Mouse (Mus musculus): ENCODE results near the gene Atp1a1. TPM values are rescaled to one million over a fixed set of nuclear protein-coding genes. Genes with fewer than 3 reads are reported as not detected.

Atp1a1 gene
- polyA plus RNA-seq, 2 experiments, result 48.4 to 54.7 TPM

DNA sequence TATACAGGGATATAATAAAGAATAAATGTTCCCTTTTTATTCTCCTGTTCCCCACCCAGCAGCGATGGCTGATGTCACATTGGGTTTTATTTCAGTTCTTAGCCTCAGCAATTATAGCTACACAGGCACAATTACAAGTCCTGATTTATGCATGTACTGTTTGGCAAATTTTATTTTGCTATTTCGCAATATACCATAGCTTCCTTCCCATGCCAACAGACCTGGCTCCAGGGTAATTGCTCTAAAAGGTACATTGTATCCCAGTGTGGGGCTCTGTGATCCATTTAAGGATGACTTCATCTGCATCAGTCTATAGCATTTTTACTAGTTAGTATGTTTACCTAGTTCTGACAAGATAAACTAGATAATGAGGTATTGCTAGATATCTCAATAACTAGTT is 33.7 kb upstream of the Atp1a1 start:
- Histone ChIP-seq H3K27ac (no peak overlapping the region), H3K36me3 (replicated peaks; ENCODE audit: control insufficient read depth, insufficient read depth, low read depth) (no peaks in the 10 kb centered on the region), H3K27me3 (ENCODE audit: control insufficient read depth, insufficient read depth, low read length) (no peaks in the 10 kb centered on the region), H3K4me2 (ENCODE audit: low read depth) (no peak overlapping the region), H3K9ac (replicated peaks) (no peak overlapping the region), H3K4me1 (replicated peaks; ENCODE audit: control insufficient read depth in 2 of 2, insufficient read depth in 2 of 2, low read length in 1 of 2) (no peaks in the 10 kb centered on the region), H3K9me3 (ENCODE audit: control insufficient read depth, low read length) (no peaks in the 10 kb centered on the region), H3K4me3 (ENCODE audit: insufficient read depth in 1 of 2, low read depth in 2 of 2, low read length in 2 of 2) (no peak overlapping the region)
- TF ChIP-seq CTCF (IDR thresholded peaks at IDR 0.05; ENCODE audit: low read depth) (no peak), EP300 (IDR thresholded peaks at IDR 0.05; ENCODE audit: low read depth) (no peak)
- WGBS (ENCODE audit: insufficient replicate concordance), result 55% methylated on average over 2 of the region's 2 CpGs
- ATAC-seq (ENCODE audit: insufficient read depth) (no peak), DNase-seq (ENCODE audit: low read depth in 3 of 3, low spot score in 3 of 3) (no peak)

DNA sequence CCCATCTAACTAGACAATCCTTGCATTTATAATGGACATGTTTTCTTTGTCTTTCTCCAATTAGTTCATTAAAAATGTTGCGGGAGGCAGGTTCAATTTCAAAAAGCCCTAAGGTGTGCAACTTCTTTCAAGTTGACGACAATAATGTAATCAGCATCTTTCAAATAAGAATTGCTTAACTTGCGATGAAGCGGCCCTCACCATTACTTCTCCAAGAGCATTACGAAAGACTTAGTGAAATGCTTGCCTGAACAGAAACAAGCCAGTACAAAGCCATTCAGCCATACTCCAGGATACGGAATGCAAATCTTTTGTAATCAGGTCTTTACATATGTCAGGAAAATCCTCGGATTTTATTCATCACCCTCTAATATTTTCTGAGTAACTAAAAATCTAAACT is 32.0 kb upstream of the Atp1a1 start:
- H3K36me3 ChIP-seq (replicated peaks; ENCODE audit: control insufficient read depth, insufficient read depth, low read depth), result no peaks in the 10 kb centered on the region
- no peaks in the 10 kb centered on the region for H3K27me3 ChIP-seq (ENCODE audit: control insufficient read depth, insufficient read depth, low read length)
- H3K9ac ChIP-seq (replicated peaks), result no peak overlapping the region
- H3K4me2 ChIP-seq (ENCODE audit: low read depth), result no peak overlapping the region
- no peak overlapping the region for H3K4me3 ChIP-seq (ENCODE audit: insufficient read depth in 1 of 2, low read depth in 2 of 2, low read length in 2 of 2)
- WGBS (ENCODE audit: insufficient replicate concordance), result 72% methylated on average over 7 of the region's 7 CpGs
- TF ChIP-seq CTCF (IDR thresholded peaks at IDR 0.05; ENCODE audit: low read depth) (no peak), EP300 (IDR thresholded peaks at IDR 0.05; ENCODE audit: low read depth) (no peak)
- DNase-seq (ENCODE audit: low read depth in 3 of 3, low spot score in 3 of 3) (no peak), ATAC-seq (ENCODE audit: insufficient read depth) (no peak)
- no peaks in the 10 kb centered on the region for H3K4me1 ChIP-seq (replicated peaks; ENCODE audit: control insufficient read depth in 2 of 2, insufficient read depth in 2 of 2, low read length in 1 of 2)
- no peaks in the 10 kb centered on the region for H3K9me3 ChIP-seq (ENCODE audit: control insufficient read depth, low read length)
- H3K27ac ChIP-seq, result no peak overlapping the region

- no peak for TF ChIP-seq CTCF (IDR thresholded peaks at IDR 0.05; ENCODE audit: low read depth)
- TF ChIP-seq EP300 (IDR thresholded peaks at IDR 0.05; ENCODE audit: low read depth), result no peak
- WGBS (ENCODE audit: insufficient replicate concordance), result 44% methylated on average over 2 of the region's 2 CpGs
These were observed 31.6 kb upstream of the Atp1a1 start for GRCm38 (mm10) chr3:101636086-101636485.

DNA sequence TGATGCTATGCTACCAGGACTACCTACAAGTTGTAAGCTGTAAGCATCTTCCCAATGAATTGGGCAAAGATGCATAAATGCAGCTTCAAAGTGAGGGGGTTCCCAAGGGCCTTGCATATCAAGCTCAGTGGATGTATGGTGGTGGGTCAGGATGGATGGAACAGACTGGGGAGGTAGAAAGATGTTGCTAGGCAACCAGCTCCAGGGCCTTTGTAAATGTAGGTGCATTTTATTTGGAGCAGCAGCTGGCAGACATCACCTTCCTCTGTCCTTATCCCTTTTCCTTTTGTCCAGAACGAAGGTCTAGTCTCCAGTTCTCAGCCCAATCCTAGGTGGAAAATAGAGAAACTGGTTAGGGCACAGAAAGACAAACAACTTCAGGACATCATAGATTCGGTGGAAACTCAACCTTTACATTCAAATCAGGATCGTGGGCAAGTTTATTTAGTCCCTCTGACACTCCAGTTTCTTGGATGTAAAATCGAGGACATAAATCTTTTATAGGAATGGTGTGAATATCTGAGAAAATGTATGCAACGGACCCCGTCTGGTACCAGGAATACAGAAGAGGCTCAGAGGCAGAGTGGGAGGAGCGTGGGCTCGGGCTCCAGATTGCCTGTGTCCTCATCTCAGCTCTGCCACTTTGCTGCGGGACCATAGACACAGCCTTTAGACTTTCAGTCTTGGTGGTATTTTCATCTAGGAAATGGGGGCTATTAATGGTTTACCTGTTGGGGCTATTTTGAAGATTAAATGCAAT is 29.8 kb upstream of the Atp1a1 start:
- H3K4me1 ChIP-seq (replicated peaks; ENCODE audit: control insufficient read depth in 2 of 2, insufficient read depth in 2 of 2, low read length in 1 of 2), result no peaks in the 10 kb centered on the region
- no peak for ATAC-seq (ENCODE audit: insufficient read depth)
- H3K4me3 ChIP-seq (ENCODE audit: insufficient read depth in 1 of 2, low read depth in 2 of 2, low read length in 2 of 2), result no peak overlapping the region
- 67% methylated on average over 9 of the region's 9 CpGs for WGBS (ENCODE audit: insufficient replicate concordance)
- no peaks in the 10 kb centered on the region for H3K9me3 ChIP-seq (ENCODE audit: control insufficient read depth, low read length)
- no peak overlapping the region for H3K4me2 ChIP-seq (ENCODE audit: low read depth)
- H3K27ac ChIP-seq, result no peak overlapping the region
- no peaks in the 10 kb centered on the region for H3K27me3 ChIP-seq (ENCODE audit: control insufficient read depth, insufficient read depth, low read length)
- no peak overlapping the region for H3K9ac ChIP-seq (replicated peaks)
- TF ChIP-seq EP300 (IDR thresholded peaks at IDR 0.05; ENCODE audit: low read depth), result no peak
- no peak for TF ChIP-seq CTCF (IDR thresholded peaks at IDR 0.05; ENCODE audit: low read depth)
- no peak for DNase-seq (ENCODE audit: low read depth in 3 of 3, low spot score in 3 of 3)
- no peaks in the 10 kb centered on the region for H3K36me3 ChIP-seq (replicated peaks; ENCODE audit: control insufficient read depth, insufficient read depth, low read depth)

More at GRCm38 (mm10) chr3:101636086-101636485, 31.6 kb upstream of the Atp1a1 start:
- DNase-seq (ENCODE audit: low read depth in 3 of 3, low spot score in 3 of 3) (no peak), ATAC-seq (ENCODE audit: insufficient read depth) (no peak)
- no peaks in the 10 kb centered on the region for H3K36me3 ChIP-seq (replicated peaks; ENCODE audit: control insufficient read depth, insufficient read depth, low read depth)
- no peaks in the 10 kb centered on the region for H3K4me1 ChIP-seq (replicated peaks; ENCODE audit: control insufficient read depth in 2 of 2, insufficient read depth in 2 of 2, low read length in 1 of 2)
- H3K4me3 ChIP-seq (ENCODE audit: insufficient read depth in 1 of 2, low read depth in 2 of 2, low read length in 2 of 2), result no peak overlapping the region
- H3K27ac ChIP-seq, result no peak overlapping the region
- no peak overlapping the region for H3K9ac ChIP-seq (replicated peaks)
- no peaks in the 10 kb centered on the region for H3K9me3 ChIP-seq (ENCODE audit: control insufficient read depth, low read length)
- H3K4me2 ChIP-seq (ENCODE audit: low read depth), result no peak overlapping the region
- H3K27me3 ChIP-seq (ENCODE audit: control insufficient read depth, insufficient read depth, low read length), result no peaks in the 10 kb centered on the region

GRCm38 (mm10) chr3:101628255-101628654 is 23.8 kb upstream of the Atp1a1 start:
- Histone ChIP-seq H3K27ac (no peak overlapping the region), H3K4me1 (replicated peaks; ENCODE audit: control insufficient read depth in 2 of 2, insufficient read depth in 2 of 2, low read length in 1 of 2) (no peaks in the 10 kb centered on the region), H3K36me3 (replicated peaks; ENCODE audit: control insufficient read depth, insufficient read depth, low read depth) (no peaks in the 10 kb centered on the region), H3K9ac (replicated peaks) (no peak overlapping the region), H3K4me3 (ENCODE audit: insufficient read depth in 1 of 2, low read depth in 2 of 2, low read length in 2 of 2) (no peak overlapping the region), H3K9me3 (ENCODE audit: control insufficient read depth, low read length) (no peaks in the 10 kb centered on the region), H3K4me2 (ENCODE audit: low read depth) (no peak overlapping the region), H3K27me3 (ENCODE audit: control insufficient read depth, insufficient read depth, low read length) (no peaks in the 10 kb centered on the region)
- TF ChIP-seq EP300 (IDR thresholded peaks at IDR 0.05; ENCODE audit: low read depth) (no peak), CTCF (IDR thresholded peaks at IDR 0.05; ENCODE audit: low read depth) (no peak)
- no peak for ATAC-seq (ENCODE audit: insufficient read depth)
- WGBS (ENCODE audit: insufficient replicate concordance), result 59% methylated on average over 2 of the region's 2 CpGs
- DNase-seq (ENCODE audit: low read depth in 3 of 3, low spot score in 3 of 3), result no peak

Measured in liver, embryonic 14.5 days (tissue).